Mouse (Mus musculus) bone marrow macrophage, adult 2 months (primary cell): ENCODE results near the gene Hoxa5.

Experiments
- CTCF ChIP-seq: IDR thresholded peaks from 2 replicates; pipeline ENCODE4 v1.5.1; 2012; ENCODE audit warnings: low read depth, mild to moderate bottlenecking, low read length, moderate library complexity
- POLR2A ChIP-seq: IDR thresholded peaks from 2 replicates; pipeline ENCODE4 v1.6.1; 2012; ENCODE audit warnings: mild to moderate bottlenecking, low read depth, low read length, borderline replicate concordance

DNA sequence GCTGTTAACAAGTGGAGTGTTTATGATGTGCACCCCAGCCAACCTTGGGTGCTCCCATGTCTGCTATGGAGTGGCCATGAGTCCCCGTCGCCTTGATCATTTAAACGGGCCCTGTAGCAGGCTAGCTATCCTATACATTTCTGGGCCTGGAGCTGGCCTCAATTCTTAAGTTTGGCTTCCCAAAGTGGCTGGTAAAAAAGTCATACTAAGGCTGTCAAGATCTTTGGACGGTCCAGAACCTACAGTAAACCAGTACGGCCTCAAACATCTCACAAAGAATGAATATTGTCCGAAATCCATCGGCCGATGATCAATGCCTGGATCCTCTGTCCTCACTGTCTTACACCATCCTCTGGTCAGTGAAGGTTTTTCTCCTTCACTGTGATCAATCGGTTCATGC lies 30.9 kb upstream of the Hoxa5 start:
- TF ChIP-seq CTCF (no peak), POLR2A (no peak)
